Mouse (Mus musculus) Patski (cell line): ENCODE measurements around the gene Caln1. TPM values are rescaled to one million over a fixed set of nuclear protein-coding genes. Genes with fewer than 3 reads are reported as not detected.
"Not testable (repeated sequence)": the region's sequence is repeated elsewhere in the genome, so short reads cannot be mapped to it uniquely, and the experiment has no call there.

Source experiments
- ATAC-seq: fragments of 100-300 bp; one replicate; pipeline ENCODE4 v1.8.0; 2021
- CTCF ChIA-PET: fragments of 350-600 bp; sonication (Branson Sonifier 250); formaldehyde crosslinking; loops from one replicate; lab custom pipeline; 2022; ENCODE audit warnings: inconsistent platforms; lab: Charles Lee
- POLR2A ChIA-PET: fragments of 350-600 bp; sonication (Branson Sonifier 250); formaldehyde crosslinking; loops from one replicate; lab custom pipeline; 2022; ENCODE audit warnings: antibody characterized with exemption, inconsistent platforms; lab: Charles Lee
- DNase-seq: peaks from one replicate; pipeline ENCODE4 v3.0.0-alpha.2; 2011; ENCODE audit warnings: low read depth, low spot score
- H3K27me3 ChIP-seq: fragments of 371-371 bp; one replicate; pipeline ENCODE4 v1.5.1; 2021
- CTCF ChIP-seq: fragments of 100-300 bp; IDR thresholded peaks from one replicate; pipeline ENCODE4 v1.5.1; 2021
- in situ Hi-C: fragments of 300-500 bp; cut with MboI; formaldehyde crosslinking; loops from 3 replicates; pipeline ENCODE4 v1.11.1; 2018; ENCODE audit warnings: low pct_unique_long_range_greater_than_20kb, mixed read lengths
- polyA plus RNA-seq: library from polyadenylated mRNA; unstranded; gene quantifications from one replicate; pipeline ENCODE4 v1.2.3, GENCODE M21; 2021

Caln1 gene
- polyA plus RNA-seq, 1 experiment from 2014 or later, result not detected

GRCm38 (mm10) chr5:130620060-130620459, 250.8 kb downstream of the Caln1 start:
- no peak for TF ChIP-seq CTCF
- POLR2A ChIA-PET, result interaction anchor here (0.6 kb wide), 1 partner anchor 62 kb away, joined by 4 read pairs; no protein-coding TSS in a partner anchor
- no peak for ATAC-seq
- no peak for DNase-seq
- CTCF ChIA-PET, result interaction anchor here (1.0 kb wide), 1 partner anchor 20 kb away, joined by 3 read pairs; no protein-coding TSS in a partner anchor
- in situ Hi-C loops, result no loop called here
- no peaks in the 10 kb centered on the region for H3K27me3 ChIP-seq

GRCm38 (mm10) chr5:130623206-130623605, 254.0 kb downstream of the Caln1 start:
- ChIA-PET CTCF (no interaction called here), POLR2A (no interaction called here)
- DNase-seq (no peak), ATAC-seq (no peak)
- no peaks in the 10 kb centered on the region for H3K27me3 ChIP-seq
- in situ Hi-C loops, result no loop called here
- TF ChIP-seq CTCF, result no peak

GRCm38 (mm10) chr5:130627800-130628199, 258.5 kb downstream of the Caln1 start:
- CTCF ChIA-PET, result no interaction called here
- TF ChIP-seq CTCF, result no peak
- POLR2A ChIA-PET, result no interaction called here
- in situ Hi-C loops, result no loop called here
- DNase-seq, result no peak
- no peak for ATAC-seq
- H3K27me3 ChIP-seq, result peaks cover 4% of the 10 kb centered on the region

GRCm38 (mm10) chr5:130635397-130635796, 266.1 kb downstream of the Caln1 start:
- ChIA-PET CTCF (no interaction called here), POLR2A (no interaction called here)
- peaks cover 6% of the 10 kb centered on the region for H3K27me3 ChIP-seq
- DNase-seq (no peak), ATAC-seq (no peak)
- no peak for TF ChIP-seq CTCF
- in situ Hi-C loops, result no loop called here

GRCm38 (mm10) chr5:130641881-130642280, 272.6 kb downstream of the Caln1 start:
- no peak for TF ChIP-seq CTCF
- peaks cover 2% of the 10 kb centered on the region for H3K27me3 ChIP-seq
- ChIA-PET CTCF (no interaction called here), POLR2A (no interaction called here)
- DNase-seq (no peak), ATAC-seq (no peak)
- in situ Hi-C loops, result no loop called here

- in situ Hi-C loops, POLR2A ChIA-PET, H3K27me3 ChIP-seq, DNase-seq, ATAC-seq, CTCF ChIA-PET: not testable (repeated sequence)
Measured at GRCm38 (mm10) chr5:130646126-130646525, 276.9 kb downstream of the Caln1 start.

- TF ChIP-seq CTCF, result no peak
- CTCF ChIA-PET, result no interaction called here
- in situ Hi-C loops, result no loop called here
- ATAC-seq (no peak), DNase-seq (no peak)
- no peaks in the 10 kb centered on the region for H3K27me3 ChIP-seq
- POLR2A ChIA-PET, result no interaction called here
Measured at GRCm38 (mm10) chr5:130658141-130658540, 288.9 kb downstream of the Caln1 start.

GRCm38 (mm10) chr5:130666091-130666490, 296.8 kb downstream of the Caln1 start:
- TF ChIP-seq CTCF, result no peak
- POLR2A ChIA-PET, result no interaction called here
- in situ Hi-C loops, result no loop called here
- ATAC-seq, result no peak
- H3K27me3 ChIP-seq, result no peaks in the 10 kb centered on the region
- DNase-seq, result no peak
- CTCF ChIA-PET, result no interaction called here

- DNase-seq, result no peak
- no peak for TF ChIP-seq CTCF
- no peak for ATAC-seq
- CTCF ChIA-PET, result no interaction called here
- H3K27me3 ChIP-seq, result no peaks in the 10 kb centered on the region
- POLR2A ChIA-PET, result no interaction called here
- in situ Hi-C loops, result no loop called here
Measured at GRCm38 (mm10) chr5:130672588-130672987, 303.3 kb downstream of the Caln1 start.

- ChIA-PET POLR2A (interaction anchor here (0.6 kb wide), 1 partner anchor 1037 kb away, joined by 6 read pairs; no protein-coding TSS in a partner anchor), CTCF (no interaction called here)
- DNase-seq (no peak), ATAC-seq (no peak)
- TF ChIP-seq CTCF, result no peak
- in situ Hi-C loops, result no loop called here
- H3K27me3 ChIP-seq, result no peaks in the 10 kb centered on the region
Measured at GRCm38 (mm10) chr5:130673092-130673491, 303.8 kb downstream of the Caln1 start.

- CTCF ChIA-PET, result no interaction called here
- POLR2A ChIA-PET, result no interaction called here
- DNase-seq (no peak), ATAC-seq (no peak)
- no peaks in the 10 kb centered on the region for H3K27me3 ChIP-seq
- TF ChIP-seq CTCF, result no peak
- in situ Hi-C loops, result no loop called here
Measured at GRCm38 (mm10) chr5:130677895-130678294, 308.6 kb downstream of the Caln1 start.
